Mouse (Mus musculus) 3134 (cell line): Measurements from ENCODE around the gene Htr6.

Experiments
- DNase-seq: peaks from one replicate; pipeline ENCODE4 v3.0.0-alpha.2; 2011; ENCODE audit warnings: low spot score; ENCODE audit not compliant: insufficient read length; ENCODE audit errors: extremely low read depth

Gene Htr6

GRCm38 (mm10) chr4:139011201-139011702, 64.1 kb downstream of the Htr6 start:
- DNase-seq = no peak
